Mouse (Mus musculus) lung, adult 2 months (tissue): ENCODE data around the gene Nectin4.

Experiments used
- CTCF ChIP-seq: fragments of 200-500 bp; IDR thresholded peaks from 2 replicates; pipeline ENCODE4 v1.5.1; 2011; ENCODE audit warnings: mild to moderate bottlenecking, low read length, control low read depth; ENCODE audit not compliant: insufficient read depth
- POLR2A ChIP-seq: fragments of 200-500 bp; IDR thresholded peaks from 2 replicates; pipeline ENCODE4 v1.6.1; 2011; ENCODE audit warnings: low read depth, mild to moderate bottlenecking, control low read depth, low read length, borderline replicate concordance; ENCODE audit errors: extremely low read depth

GRCm38 (mm10) chr1:171382096-171382620 lies 12.3 kb downstream of the Nectin4 start:
- TF ChIP-seq POLR2A (no peak), CTCF (no peak)
